Mouse (Mus musculus) lung, adult 10 weeks (tissue): ENCODE results near the gene Prickle3. TPM values are rescaled to one million over a fixed set of nuclear protein-coding genes. Genes with fewer than 3 reads are reported as not detected.

Source experiments
- polyA plus RNA-seq: library from polyadenylated mRNA; stranded (reverse); fragments of 350-450 nt; fragmentation: Illumina TruSeq; extraction: RNeasy Lipid Tissue Mini Kit (QIAGEN cat#74804); gene quantifications from one replicate; pipeline ENCODE4 v1.2.3, GENCODE M21; 2014; ENCODE audit warnings: low read depth, low replicate concordance; ENCODE audit not compliant: insufficient read depth

Prickle3 gene
- 4.0 TPM for polyA plus RNA-seq

DNA sequence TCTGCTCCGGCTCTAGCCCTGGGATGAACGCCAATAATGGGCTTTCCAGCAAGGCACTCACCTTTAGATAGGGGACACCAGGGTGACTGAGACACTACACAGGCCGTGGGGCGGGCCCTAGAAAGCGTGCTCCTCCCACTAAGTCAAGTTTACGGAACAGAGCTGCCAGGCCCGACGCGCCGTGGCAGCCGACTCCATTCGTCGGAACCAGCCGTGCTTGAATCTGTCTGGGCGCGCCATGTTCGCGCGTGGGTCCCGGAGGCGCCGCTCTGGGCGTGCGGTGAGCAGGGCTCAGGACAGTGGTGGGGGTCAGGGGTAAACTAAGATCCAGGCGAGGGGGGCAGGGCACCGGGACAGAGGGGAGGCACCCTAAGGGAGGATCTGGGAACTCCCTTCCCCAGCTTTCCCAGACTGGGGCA is at the start of gene Prickle3:
Gene Prickle3 (plus strand): TSS at position 40 of the 419 bp plus-strand sequence.

GRCm38 (mm10) chrX:7638401-7639091 is 18.5 kb upstream of the Prickle3 start, which contains the start of gene Syp:
Syp (plus strand) TSS chrX:7638471.

DNA sequence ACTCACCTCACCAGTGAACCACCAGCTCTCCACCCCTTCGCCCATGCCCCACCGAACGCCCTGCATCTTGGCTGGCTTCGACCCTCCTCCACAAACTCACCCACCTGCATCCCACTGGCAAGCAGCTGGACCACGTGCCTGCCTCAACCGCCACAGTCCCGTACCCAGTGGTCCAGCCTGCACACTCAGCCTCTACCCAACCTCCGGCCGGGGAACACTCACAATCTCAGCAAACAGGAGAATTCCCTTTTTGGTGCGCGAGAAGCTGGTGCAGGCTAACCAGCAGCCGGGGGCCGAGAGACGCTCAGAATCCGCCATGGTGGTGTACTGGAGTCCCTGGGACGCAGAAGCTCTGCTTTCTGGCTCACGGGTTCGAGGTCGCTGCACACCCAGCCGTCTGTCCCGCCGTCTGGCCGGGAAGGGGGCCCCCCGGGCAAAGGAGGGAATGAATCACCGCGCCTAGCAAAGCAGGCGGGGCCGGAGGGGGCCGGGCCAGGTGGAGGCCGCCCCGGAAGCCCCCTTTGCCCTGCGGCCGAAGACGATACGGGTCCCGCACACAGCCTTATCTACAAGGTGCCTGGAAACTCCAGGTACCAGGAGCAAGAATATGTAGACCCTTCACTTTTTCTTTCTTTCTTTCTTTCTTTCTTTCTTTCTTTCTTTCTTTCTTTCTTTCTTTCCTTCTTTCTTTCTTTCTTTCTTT is 14.0 kb downstream of the Prickle3 start, which contains the start of gene Plp2:
Gene Plp2 (minus strand): TSS at position 470 of the 703 bp plus-strand sequence.

DNA sequence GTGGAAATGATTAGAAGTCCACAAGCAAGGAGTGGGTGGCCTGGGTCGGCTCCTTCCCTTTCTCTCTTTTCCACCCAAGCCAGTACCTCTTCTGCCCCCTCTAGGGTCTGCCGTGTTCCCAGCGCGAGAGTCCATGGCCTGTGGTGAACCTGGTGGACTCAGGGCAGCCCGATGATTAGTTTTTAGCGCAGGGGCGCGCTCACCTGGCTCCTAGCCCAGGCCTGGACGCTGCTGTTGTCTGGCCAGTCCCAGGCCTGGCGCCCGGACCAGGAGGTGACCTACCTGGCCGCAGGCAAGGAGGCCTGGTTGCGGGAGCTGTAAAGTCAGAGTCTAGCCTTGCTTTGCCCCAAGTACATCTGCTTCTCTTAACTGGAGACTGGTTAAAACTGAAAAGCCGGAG is 23.8 kb downstream of the Prickle3 start, which contains the start of gene Magix:
Gene Magix (minus strand): TSS at position 388 of the 400 bp plus-strand sequence.

DNA sequence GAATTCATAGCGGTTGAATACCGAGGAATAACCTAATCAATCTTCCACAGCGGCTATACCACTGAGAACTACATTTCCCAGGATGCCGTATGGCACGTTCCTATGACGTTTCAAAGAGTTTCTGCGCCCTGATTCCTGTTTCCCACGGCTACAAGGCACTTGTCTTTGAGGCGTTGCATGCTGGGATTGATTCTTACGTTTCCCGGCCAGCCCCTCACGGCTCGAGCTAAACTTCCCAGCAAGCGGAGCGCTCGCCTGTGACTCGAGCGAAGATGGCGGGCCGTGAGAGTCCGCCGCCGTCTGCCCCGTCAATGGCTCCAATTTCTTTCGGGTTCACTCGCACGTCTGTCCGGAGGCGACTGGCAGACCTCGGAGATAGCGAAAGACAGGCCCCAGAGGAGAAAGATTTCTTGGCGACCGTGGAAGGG is 39.9 kb downstream of the Prickle3 start, which contains the start of gene Gpkow:
Gene Gpkow (plus strand): TSS at position 178 of the 428 bp plus-strand sequence.

GRCm38 (mm10) chrX:7714135-7714899 is 57.3 kb downstream of the Prickle3 start, which contains the start of gene Wdr45:
Wdr45 (plus strand) TSS chrX:7714333.

Other genes with a start within 250 kb of the Prickle3 start
- 0.14 TPM for gene Foxp3, start 83.6 kb upstream of the Prickle3 start, polyA plus RNA-seq
- 1.2 TPM for gene Ppp1r3f, start 83.0 kb upstream of the Prickle3 start, polyA plus RNA-seq
- 11.5 TPM for gene Ccdc22, start 51.7 kb upstream of the Prickle3 start, polyA plus RNA-seq
- 0.08 TPM for gene Cacna1f, start 50.2 kb upstream of the Prickle3 start, polyA plus RNA-seq
- gene Syp, start 18.8 kb upstream of the Prickle3 start, polyA plus RNA-seq = 4.0 TPM
- gene Plp2, start 14.1 kb downstream of the Prickle3 start, polyA plus RNA-seq = 161 TPM
- gene Magix, start 24.0 kb downstream of the Prickle3 start, polyA plus RNA-seq = 6.1 TPM
- 18.2 TPM for gene Gpkow, start 39.9 kb downstream of the Prickle3 start, polyA plus RNA-seq
- 86.4 TPM for gene Wdr45, start 57.1 kb downstream of the Prickle3 start, polyA plus RNA-seq
- gene Gm45208, start 65.0 kb downstream of the Prickle3 start, polyA plus RNA-seq = not detected
- 16.3 TPM for gene Praf2, start 71.2 kb downstream of the Prickle3 start, polyA plus RNA-seq
- gene Ccdc120, start 93.6 kb downstream of the Prickle3 start, polyA plus RNA-seq = 6.8 TPM
- gene Tfe3, start 105.3 kb downstream of the Prickle3 start, polyA plus RNA-seq = 19.0 TPM
- gene Gripap1, start 132.5 kb downstream of the Prickle3 start, polyA plus RNA-seq = 20.6 TPM
- 0.20 TPM for gene Kcnd1, start 165.0 kb downstream of the Prickle3 start, polyA plus RNA-seq
- 30.7 TPM for gene Otud5, start 184.1 kb downstream of the Prickle3 start, polyA plus RNA-seq
- 6.7 TPM for gene Pim2, start 221.0 kb downstream of the Prickle3 start, polyA plus RNA-seq
- gene Slc35a2, start 226.8 kb downstream of the Prickle3 start, polyA plus RNA-seq = 24.4 TPM
- 63.7 TPM for gene Pqbp1, start 242.0 kb downstream of the Prickle3 start, polyA plus RNA-seq
- gene Timm17b, start 242.1 kb downstream of the Prickle3 start, polyA plus RNA-seq = 46.0 TPM